Mouse (Mus musculus): ENCODE results near the gene Irx5. TPM values are rescaled to one million over a fixed set of nuclear protein-coding genes. Genes with fewer than 3 reads are reported as not detected.
A peak's percentile ranks its signal among the peaks of the same experiment; 100 is the strongest.

The Irx5 gene
- polyA plus RNA-seq, 1 experiment from 2014 or later, result 0.14 TPM

GRCm38 (mm10) chr8:92359000-92359832 is 1.8 kb downstream of the Irx5 start:
- no peak for ATAC-seq
- Histone ChIP-seq H3K4me1 (replicated peaks; ENCODE audit: control insufficient read depth, insufficient read depth, low read length) (peaks cover 10% of the 10 kb centered on the region; the same call in 1 of the 2 replicates), H3K4me3 (ENCODE audit: low read depth, low read length) (peak overlapping the region; percentile 63; the same call in 1 of the 2 replicates), H3K36me3 (ENCODE audit: control insufficient read depth, insufficient read depth) (no peaks in the 10 kb centered on the region), H3K4me2 (replicated peaks; ENCODE audit: low read depth) (0 out of 2 replicates have a peak overlapping the region, but pooled peaks have one; percentile 21), H3K27me3 (replicated peaks; ENCODE audit: control insufficient read depth, insufficient read depth, low read length) (peaks cover 91% of the 10 kb centered on the region), H3K9ac (ENCODE audit: low read depth, low read length) (no peak overlapping the region), H3K27ac (ENCODE audit: low read depth, low read length) (no peak overlapping the region), H3K9me3 (ENCODE audit: control insufficient read depth) (no peaks in the 10 kb centered on the region)
- no peak for TF ChIP-seq CTCF (IDR thresholded peaks at IDR 0.05; ENCODE audit: low read depth)
- WGBS, result 3% methylated on average over 35 of the region's 35 CpGs

GRCm38 (mm10) chr8:92359833-92360082 is 2.3 kb downstream of the Irx5 start:
- no peak for ATAC-seq
- 0 out of 2 replicates have a peak, but pooled peaks have one; percentile 12 for TF ChIP-seq CTCF (IDR thresholded peaks at IDR 0.05; ENCODE audit: low read depth)
- H3K27ac ChIP-seq (ENCODE audit: low read depth, low read length), result no peak overlapping the region
- H3K9ac ChIP-seq (ENCODE audit: low read depth, low read length), result no peak overlapping the region
- no peaks in the 10 kb centered on the region for H3K36me3 ChIP-seq (ENCODE audit: control insufficient read depth, insufficient read depth)
- peaks cover 91% of the 10 kb centered on the region for H3K27me3 ChIP-seq (replicated peaks; ENCODE audit: control insufficient read depth, insufficient read depth, low read length)
- H3K4me3 ChIP-seq (ENCODE audit: low read depth, low read length), result peak overlapping the region; percentile 18; the same call in 1 of the 2 replicates
- under 1% methylated on average over 21 of the region's 21 CpGs for WGBS
- peaks cover 10% of the 10 kb centered on the region; the same call in 1 of the 2 replicates for H3K4me1 ChIP-seq (replicated peaks; ENCODE audit: control insufficient read depth, insufficient read depth, low read length)
- H3K9me3 ChIP-seq (ENCODE audit: control insufficient read depth), result no peaks in the 10 kb centered on the region
- peak overlapping the region; percentile 21; the same call in 1 of the 2 replicates for H3K4me2 ChIP-seq (replicated peaks; ENCODE audit: low read depth)

- Histone ChIP-seq H3K9ac (ENCODE audit: low read depth, low read length) (no peak overlapping the region), H3K27ac (ENCODE audit: low read depth, low read length) (no peak overlapping the region), H3K9me3 (ENCODE audit: control insufficient read depth) (no peaks in the 10 kb centered on the region), H3K36me3 (ENCODE audit: control insufficient read depth, insufficient read depth) (no peaks in the 10 kb centered on the region), H3K4me2 (replicated peaks; ENCODE audit: low read depth) (peak overlapping the region; percentile 21; the same call in 1 of the 2 replicates), H3K27me3 (replicated peaks; ENCODE audit: control insufficient read depth, insufficient read depth, low read length) (peaks cover 91% of the 10 kb centered on the region), H3K4me3 (ENCODE audit: low read depth, low read length) (peak overlapping the region; percentile 18; the same call in 1 of the 2 replicates), H3K4me1 (replicated peaks; ENCODE audit: control insufficient read depth, insufficient read depth, low read length) (peaks cover 10% of the 10 kb centered on the region; the same call in 1 of the 2 replicates)
- 2% methylated on average over 66 of the region's 77 CpGs for WGBS
- no peak for TF ChIP-seq CTCF (IDR thresholded peaks at IDR 0.05; ENCODE audit: low read depth)
- ATAC-seq, result no peak
Measured at GRCm38 (mm10) chr8:92360083-92360861, 2.8 kb downstream of the Irx5 start.

- Histone ChIP-seq H3K4me2 (replicated peaks; ENCODE audit: low read depth) (no peak overlapping the region), H3K27me3 (replicated peaks; ENCODE audit: control insufficient read depth, insufficient read depth, low read length) (peaks cover 95% of the 10 kb centered on the region), H3K9ac (ENCODE audit: low read depth, low read length) (no peak overlapping the region), H3K4me1 (replicated peaks; ENCODE audit: control insufficient read depth, insufficient read depth, low read length) (peaks cover 5% of the 10 kb centered on the region; the same call in 1 of the 2 replicates), H3K9me3 (ENCODE audit: control insufficient read depth) (no peaks in the 10 kb centered on the region), H3K4me3 (ENCODE audit: low read depth, low read length) (no peak overlapping the region), H3K36me3 (ENCODE audit: control insufficient read depth, insufficient read depth) (no peaks in the 10 kb centered on the region), H3K27ac (ENCODE audit: low read depth, low read length) (no peak overlapping the region)
- WGBS, result 5% methylated on average over 25 of the region's 25 CpGs
- ATAC-seq, result no peak
- peak; percentile 61 for TF ChIP-seq CTCF (IDR thresholded peaks at IDR 0.05; ENCODE audit: low read depth)
Measured at GRCm38 (mm10) chr8:92361546-92362351, 4.3 kb downstream of the Irx5 start.

- Histone ChIP-seq H3K4me2 (replicated peaks; ENCODE audit: low read depth) (no peak overlapping the region), H3K36me3 (ENCODE audit: control insufficient read depth, insufficient read depth) (no peaks in the 10 kb centered on the region), H3K4me1 (replicated peaks; ENCODE audit: control insufficient read depth, insufficient read depth, low read length) (no peaks in the 10 kb centered on the region), H3K27me3 (replicated peaks; ENCODE audit: control insufficient read depth, insufficient read depth, low read length) (peaks cover 95% of the 10 kb centered on the region), H3K27ac (ENCODE audit: low read depth, low read length) (no peak overlapping the region), H3K9ac (ENCODE audit: low read depth, low read length) (no peak overlapping the region), H3K4me3 (ENCODE audit: low read depth, low read length) (no peak overlapping the region), H3K9me3 (ENCODE audit: control insufficient read depth) (no peaks in the 10 kb centered on the region)
- ATAC-seq, result no peak
- no peak for TF ChIP-seq CTCF (IDR thresholded peaks at IDR 0.05; ENCODE audit: low read depth)
- 6% methylated on average over 15 of the region's 15 CpGs for WGBS
Measured at GRCm38 (mm10) chr8:92362396-92363115, 5.1 kb downstream of the Irx5 start.

Data from intestine, postnatal 0 days (tissue).